Mouse (Mus musculus) C2C12 (cell line): Measurements from ENCODE around the gene Zbtb18. TPM values are rescaled to one million over a fixed set of nuclear protein-coding genes. Genes with fewer than 3 reads are reported as not detected.

Source experiments
- H3K27me3 ChIP-seq: one replicate; pipeline ENCODE4 v1.6.1; 2011; ENCODE audit not compliant: control insufficient read depth, insufficient read depth, insufficient read length
- H3K36me3 ChIP-seq: one replicate; pipeline ENCODE4 v1.6.1; 2011; ENCODE audit not compliant: control insufficient read depth, insufficient read depth
- H3K4me3 ChIP-seq: one replicate; pipeline ENCODE4 v1.5.1; 2011; ENCODE audit warnings: mild to moderate bottlenecking, control low read depth; ENCODE audit not compliant: poor library complexity, insufficient read depth, severe bottlenecking
- H3K79me2 ChIP-seq: one replicate; pipeline ENCODE4 v1.6.1; 2011; ENCODE audit not compliant: control insufficient read depth, insufficient read depth
- H3K79me3 ChIP-seq: one replicate; pipeline ENCODE4 v1.6.1; 2011; ENCODE audit warnings: low read depth, control low read depth
- H3ac ChIP-seq: one replicate; pipeline ENCODE3; 2011; ENCODE audit warnings: low read depth; ENCODE audit not compliant: control insufficient read depth, insufficient read length
- CEBPB ChIP-seq: IDR thresholded peaks from one replicate; pipeline ENCODE4 v1.6.1; 2011; ENCODE audit warnings: low read depth, mild to moderate bottlenecking, control low read depth, moderate library complexity
- CTCF ChIP-seq: IDR thresholded peaks from one replicate; pipeline ENCODE4 v1.5.1; 2011; ENCODE audit not compliant: control insufficient read depth, insufficient read depth, insufficient read length
- FOSL1 ChIP-seq: IDR thresholded peaks from one replicate; pipeline ENCODE4 v1.8.0; 2011; ENCODE audit warnings: mild to moderate bottlenecking, low read length; ENCODE audit not compliant: poor library complexity, insufficient read depth, severe bottlenecking
- MAX ChIP-seq: IDR thresholded peaks from one replicate; pipeline ENCODE4 v1.6.1; 2011; ENCODE audit warnings: mild to moderate bottlenecking, control low read depth
- MYOD1 ChIP-seq: IDR thresholded peaks from one replicate; pipeline ENCODE4 v1.6.1; 2011; ENCODE audit warnings: low read depth; ENCODE audit not compliant: control insufficient read depth, insufficient read length
- MYOG ChIP-seq: IDR thresholded peaks from one replicate; pipeline ENCODE4 v1.6.1; 2011; ENCODE audit not compliant: control insufficient read depth, insufficient read length; ENCODE audit errors: extremely low read depth
- USF1 ChIP-seq: IDR thresholded peaks from one replicate; pipeline ENCODE4 v1.6.1; 2011; ENCODE audit warnings: low read depth, mild to moderate bottlenecking, control low read depth, moderate library complexity
- polyA plus RNA-seq: library from polyadenylated mRNA; unstranded; fragments of >200 nt; fragmentation: generic; extraction: Trizol; gene quantifications from one replicate; pipeline ENCODE4 v1.2.1, GENCODE M21; 2012; ENCODE audit warnings: missing spikeins

The Zbtb18 gene
- polyA plus RNA-seq, 1 experiment: 7.5 TPM

- TF ChIP-seq MYOD1 (peak; percentile 20), MYOG (no peak)
- no peaks in the 10 kb centered on the region for H3K79me3 ChIP-seq
- H3K27me3 ChIP-seq: no peaks in the 10 kb centered on the region
- no peak overlapping the region for H3ac ChIP-seq
- H3K4me3 ChIP-seq: no peak overlapping the region
- H3K36me3 ChIP-seq: peaks cover 23% of the 10 kb centered on the region
- H3K79me2 ChIP-seq: peaks cover 10% of the 10 kb centered on the region
These were observed 2.3 kb downstream of the Zbtb18 start for GRCm38 (mm10) chr1:177444483-177444810.

- H3ac ChIP-seq: no peak overlapping the region
- TF ChIP-seq MAX (no peak), FOSL1 (no peak), MYOD1 (no peak), CTCF (no peak), CEBPB (no peak), USF1 (no peak), MYOG (no peak)
- peaks cover 23% of the 10 kb centered on the region for H3K36me3 ChIP-seq
- H3K79me3 ChIP-seq: no peaks in the 10 kb centered on the region
- peaks cover 10% of the 10 kb centered on the region for H3K79me2 ChIP-seq
- H3K4me3 ChIP-seq: no peak overlapping the region
- H3K27me3 ChIP-seq: no peaks in the 10 kb centered on the region
These were observed 2.8 kb downstream of the Zbtb18 start for GRCm38 (mm10) chr1:177444941-177445340.

- Histone ChIP-seq H3K36me3 (peaks cover 23% of the 10 kb centered on the region), H3K79me2 (peaks cover 10% of the 10 kb centered on the region), H3K4me3 (no peak overlapping the region), H3ac (no peak overlapping the region), H3K27me3 (no peaks in the 10 kb centered on the region), H3K79me3 (no peaks in the 10 kb centered on the region)
- TF ChIP-seq CTCF (no peak), MYOD1 (peak; percentile 61)
These were observed 3.4 kb downstream of the Zbtb18 start for GRCm38 (mm10) chr1:177445461-177446130.

- H3ac ChIP-seq: no peak overlapping the region
- peaks cover 23% of the 10 kb centered on the region for H3K36me3 ChIP-seq
- TF ChIP-seq CEBPB (no peak), FOSL1 (no peak), USF1 (no peak), MYOG (no peak)
- H3K79me3 ChIP-seq: no peaks in the 10 kb centered on the region
- H3K79me2 ChIP-seq: peaks cover 10% of the 10 kb centered on the region
- H3K4me3 ChIP-seq: no peak overlapping the region
- H3K27me3 ChIP-seq: no peaks in the 10 kb centered on the region
These were observed 4.9 kb downstream of the Zbtb18 start for GRCm38 (mm10) chr1:177447086-177447485.

- no peak overlapping the region for H3K4me3 ChIP-seq
- no peak for TF ChIP-seq FOSL1
- peak; percentile 4 for TF ChIP-seq MYOD1
- TF ChIP-seq CEBPB: no peak
- no peak for TF ChIP-seq MYOG
- no peak for TF ChIP-seq CTCF
- TF ChIP-seq MAX: no peak
- TF ChIP-seq USF1: no peak
- H3K27me3 ChIP-seq: no peaks in the 10 kb centered on the region
- no peaks in the 10 kb centered on the region for H3K79me3 ChIP-seq
- H3K36me3 ChIP-seq: peaks cover 23% of the 10 kb centered on the region
- no peak overlapping the region for H3ac ChIP-seq
- H3K79me2 ChIP-seq: peaks cover 10% of the 10 kb centered on the region
These were observed 5.5 kb downstream of the Zbtb18 start for GRCm38 (mm10) chr1:177447541-177448111.

- TF ChIP-seq CTCF (no peak), MYOD1 (no peak), FOSL1 (no peak), USF1 (no peak), MYOG (no peak), CEBPB (no peak), MAX (no peak)
- peaks cover 23% of the 10 kb centered on the region for H3K36me3 ChIP-seq
- H3K27me3 ChIP-seq: no peaks in the 10 kb centered on the region
- peaks cover 10% of the 10 kb centered on the region for H3K79me2 ChIP-seq
- H3K4me3 ChIP-seq: no peak overlapping the region
- no peak overlapping the region for H3ac ChIP-seq
- no peaks in the 10 kb centered on the region for H3K79me3 ChIP-seq
These were observed 6.0 kb downstream of the Zbtb18 start for GRCm38 (mm10) chr1:177448121-177448561.
